Mouse (Mus musculus) heart, postnatal 0 days (tissue): ENCODE measurements around the gene Hnrnpul2.
"Not testable (repeated sequence)": the region's sequence is repeated elsewhere in the genome, so short reads cannot be mapped to it uniquely, and the experiment has no call there.

Experiments used
- CTCF ChIP-seq: IDR thresholded peaks from 2 replicates; pipeline ENCODE4 v1.5.1; 2016; ENCODE audit warnings: antibody characterized with exemption, control low read depth, low read depth
- EP300 ChIP-seq: IDR thresholded peaks from 2 replicates; pipeline ENCODE4 v1.6.1; 2016; ENCODE audit warnings: antibody characterized with exemption, low read depth

DNA sequence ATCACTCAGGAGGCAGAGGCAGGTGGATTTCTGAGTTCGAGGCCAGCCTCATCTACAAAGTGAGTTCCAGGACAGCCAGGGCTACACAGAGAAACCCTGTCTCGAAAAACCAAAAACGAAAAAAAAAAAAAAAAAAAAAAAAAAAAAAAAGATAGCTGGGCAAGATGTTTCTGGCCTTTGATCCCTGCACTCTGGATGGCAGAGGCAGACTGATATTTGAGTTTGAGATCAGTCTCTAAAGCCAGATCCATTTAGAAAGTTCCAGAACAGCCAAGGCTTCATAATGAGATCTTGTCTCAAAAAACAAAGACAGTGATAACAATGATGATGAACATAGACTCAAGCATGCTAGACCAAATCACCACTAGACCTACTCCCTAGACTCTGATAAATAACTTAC is 50.6 kb downstream of the Hnrnpul2 start:
- not testable (repeated sequence) for TF ChIP-seq EP300, CTCF
